Mouse (Mus musculus) E14TG2a.4 (cell line): ENCODE data around the gene Sp3.

Source experiments
- CTCF ChIP-seq: conservative IDR thresholded peaks from 2 replicates; pipeline ENCODE4 v1.5.1; 2014; ENCODE audit warnings: low read length
- NANOG ChIP-seq: IDR thresholded peaks from 2 replicates; pipeline ENCODE4 v1.6.1; 2014; ENCODE audit warnings: borderline replicate concordance, low read length, mixed read lengths

- TF ChIP-seq CTCF (no peak), NANOG (no peak)
Measured at GRCm38 (mm10) chr2:72983211-72983610, 3.0 kb upstream of the Sp3 start.
